Mouse (Mus musculus): ENCODE measurements at regions not wholly inside any gene's neighbourhood (a gene's known extent, or its start where the extent isn't known, plus 50 kb on each side); places are given as distances from the start of the nearest gene placed in this dataset.

DNA sequence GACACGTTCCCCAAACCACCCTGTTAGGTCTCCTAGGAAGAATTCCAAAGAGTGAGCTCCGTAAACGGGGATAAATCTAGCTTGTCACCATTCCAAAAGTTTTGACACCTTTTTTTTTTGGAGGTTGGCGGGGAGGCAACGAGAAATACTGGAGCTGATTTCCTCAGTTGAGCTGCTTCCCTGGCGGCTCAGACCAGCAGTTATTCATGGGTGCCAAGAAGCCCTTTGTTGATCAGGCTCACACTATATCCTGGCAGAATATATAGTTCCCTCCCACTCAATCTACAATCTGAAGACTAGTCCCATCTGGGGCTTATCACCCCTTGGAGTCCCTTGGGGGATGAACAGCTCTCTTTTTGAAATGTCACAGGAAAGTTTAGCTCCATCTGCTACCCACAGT lies 77.5 kb upstream of the Tiam2 start:
- no peak for DNase-seq (ENCODE audit: low spot score in 2 of 2)

DNA sequence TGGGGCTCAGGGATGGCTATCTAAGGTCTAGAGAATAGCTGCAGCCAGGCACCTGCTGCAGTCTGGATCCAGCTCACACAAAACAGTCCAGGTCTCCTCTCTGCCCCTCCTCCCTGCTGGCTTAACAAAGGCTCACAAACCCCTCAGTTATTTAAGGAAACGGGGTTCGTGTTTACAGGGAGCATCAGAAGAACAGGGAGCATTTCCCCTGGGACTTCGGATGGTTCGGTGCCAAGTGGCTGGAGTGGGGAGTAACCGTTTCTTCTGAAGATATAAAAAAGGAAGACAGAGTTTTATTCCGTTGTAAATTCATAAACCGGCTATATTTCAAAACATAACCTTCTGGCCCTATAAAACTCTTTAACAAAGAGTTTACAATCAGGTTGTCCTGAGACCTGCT lies 77.1 kb upstream of the Tiam2 start:
- peak in 1 of 2 experiments; percentile 7 for DNase-seq (ENCODE audit: low spot score in 2 of 2)

DNA sequence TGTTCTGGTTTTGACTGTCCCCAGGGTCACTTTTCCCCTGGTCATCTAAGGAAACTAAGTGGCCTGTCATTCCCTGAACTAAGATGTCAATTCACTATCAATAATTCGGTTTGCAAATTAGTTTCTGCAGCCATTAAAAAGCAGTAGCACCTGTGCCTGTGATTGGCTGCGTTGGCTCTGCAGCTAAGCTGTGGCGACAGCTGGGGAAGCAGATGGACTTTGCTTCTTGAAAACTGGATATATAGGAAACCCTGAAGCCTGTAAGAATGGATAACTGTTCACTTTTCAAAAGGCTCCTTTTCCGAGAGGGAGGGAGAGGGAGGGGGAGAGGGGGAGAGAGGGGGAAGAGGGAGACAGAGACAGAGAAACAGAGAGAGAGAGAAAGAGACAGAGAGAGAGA lies 75.2 kb upstream of the Tiam2 start:
- no peak for DNase-seq (ENCODE audit: low spot score in 2 of 2)

DNA sequence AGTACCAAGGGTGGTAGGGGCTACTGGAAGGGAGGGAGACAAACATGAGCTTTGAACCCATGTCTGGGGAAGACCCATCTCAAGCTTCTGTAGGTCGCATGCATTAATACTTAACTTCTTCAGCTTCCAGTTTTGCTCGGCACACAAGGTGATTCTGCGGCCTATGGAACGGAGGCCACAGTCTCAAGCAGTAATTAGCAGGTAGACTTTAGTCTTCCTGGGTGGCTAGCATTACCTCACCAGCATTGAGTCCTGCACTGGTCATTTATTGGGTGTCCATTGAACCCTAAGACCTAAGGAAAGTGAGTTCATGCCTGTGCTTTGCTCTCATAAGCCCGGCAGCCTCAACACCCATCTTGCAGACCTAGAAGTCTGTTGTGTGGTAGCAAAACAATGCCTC lies 74.4 kb upstream of the Tiam2 start:
- DNase-seq (ENCODE audit: low spot score in 2 of 2), result no peak

DNA sequence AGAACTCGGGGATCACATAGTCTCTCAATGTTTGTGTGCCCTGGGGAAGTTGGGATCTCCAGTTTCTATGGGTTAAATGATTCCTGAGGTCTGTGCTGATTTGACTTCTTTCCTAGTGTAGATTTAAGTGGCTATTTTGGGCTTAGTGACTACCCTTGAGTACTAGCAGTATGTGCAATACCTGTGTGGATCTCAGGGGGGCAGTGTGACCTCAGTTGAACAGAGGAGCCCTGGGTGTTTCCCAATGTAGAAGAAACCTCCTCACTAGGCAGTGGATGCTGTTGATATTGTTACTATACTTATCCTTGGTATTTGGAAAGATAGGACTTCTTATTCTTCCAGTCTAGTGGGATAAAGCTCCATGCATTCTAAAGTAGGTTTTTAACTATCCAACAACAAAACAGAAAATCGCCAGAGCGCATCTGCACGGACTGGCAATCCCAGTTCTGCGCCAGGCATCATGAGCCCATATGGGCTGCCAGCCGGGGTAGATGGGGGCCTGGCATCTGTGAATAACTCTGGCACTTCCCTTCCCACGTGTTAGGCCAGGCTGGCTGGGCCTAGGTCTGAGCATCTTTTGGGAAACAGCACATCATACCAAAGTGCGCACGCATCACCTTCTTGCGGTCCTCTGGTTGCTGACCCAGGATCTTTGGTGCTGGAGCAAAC lies 72.7 kb upstream of the Tiam2 start:
- DNase-seq (ENCODE audit: low spot score in 2 of 2), result peak in 1 of 2 experiments; percentile 27

DNA sequence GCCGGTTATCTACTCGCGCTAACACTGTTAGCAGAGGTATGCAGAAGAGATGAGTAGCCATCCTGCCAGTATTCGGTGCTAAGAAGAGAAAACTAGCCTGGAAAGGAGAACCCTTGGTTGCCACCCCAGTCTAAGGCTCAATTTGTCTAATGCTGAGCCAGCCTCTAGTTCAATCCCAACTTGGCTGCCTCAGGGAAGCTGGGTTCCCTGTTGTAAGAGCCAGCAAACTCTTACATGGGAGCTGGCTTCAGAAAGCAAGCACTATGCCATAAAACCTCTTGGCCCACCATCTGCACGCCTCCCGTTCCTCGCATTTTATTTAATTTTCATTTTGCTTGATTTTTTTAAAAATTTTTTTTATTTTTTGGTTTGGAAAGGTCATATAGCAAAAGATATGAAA lies 69.6 kb upstream of the Tiam2 start:
- DNase-seq (ENCODE audit: low spot score in 2 of 2), result no peak

DNA sequence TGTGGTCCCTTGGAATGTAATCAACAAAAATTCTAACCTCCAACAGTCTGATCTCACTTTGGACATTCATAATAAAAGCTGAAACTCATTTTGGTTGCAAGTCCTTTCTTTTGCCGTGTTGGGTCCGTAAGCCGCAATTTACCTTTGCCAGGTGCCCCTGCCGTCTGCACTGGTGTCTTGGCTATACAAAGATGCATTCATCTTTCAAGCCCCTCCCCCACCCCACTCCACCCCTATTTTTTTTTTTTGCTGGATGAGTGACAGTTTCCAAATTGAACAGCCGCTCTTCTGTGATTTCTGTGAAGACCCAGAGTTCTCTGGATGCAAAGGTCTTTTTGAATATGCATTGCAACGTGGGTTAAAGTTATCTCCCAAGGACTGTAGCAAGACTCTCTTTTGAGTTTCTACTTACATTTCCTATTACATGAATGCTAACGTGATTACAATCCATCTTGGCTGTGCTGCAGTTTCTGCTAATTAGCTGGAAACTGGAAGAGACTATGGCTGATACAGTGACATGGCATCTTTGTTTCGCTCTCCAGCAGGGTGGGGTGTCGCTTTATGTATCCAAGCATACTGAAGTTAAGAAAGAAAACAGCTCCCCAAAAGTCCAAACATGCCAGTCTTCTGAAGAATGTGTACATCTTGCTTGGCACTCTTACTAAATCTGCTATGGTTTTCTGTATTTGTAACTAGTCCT lies 67.4 kb upstream of the Tiam2 start:
- DNase-seq (ENCODE audit: low spot score in 2 of 2), result no peak

DNA sequence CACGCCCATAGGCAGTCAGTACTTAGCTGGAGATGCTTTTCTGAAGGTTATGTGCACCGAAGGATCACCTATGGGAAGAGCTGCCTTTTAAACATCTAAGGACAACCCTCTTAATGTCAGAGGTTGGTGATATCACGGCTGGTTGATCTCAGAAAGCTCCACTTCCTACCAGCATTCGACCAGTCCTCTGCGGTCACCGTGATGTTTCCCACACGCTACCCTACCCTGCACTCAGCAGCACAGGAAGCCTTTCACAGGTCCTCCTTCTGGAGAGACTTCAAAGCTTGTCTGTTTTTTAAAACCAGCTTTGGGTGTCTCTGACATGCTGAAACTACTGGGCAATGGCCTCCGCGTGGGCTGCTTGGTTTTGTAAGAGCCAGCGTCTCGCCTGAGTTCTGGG lies 65.6 kb upstream of the Tiam2 start:
- DNase-seq (ENCODE audit: low spot score in 2 of 2), result no peak

DNA sequence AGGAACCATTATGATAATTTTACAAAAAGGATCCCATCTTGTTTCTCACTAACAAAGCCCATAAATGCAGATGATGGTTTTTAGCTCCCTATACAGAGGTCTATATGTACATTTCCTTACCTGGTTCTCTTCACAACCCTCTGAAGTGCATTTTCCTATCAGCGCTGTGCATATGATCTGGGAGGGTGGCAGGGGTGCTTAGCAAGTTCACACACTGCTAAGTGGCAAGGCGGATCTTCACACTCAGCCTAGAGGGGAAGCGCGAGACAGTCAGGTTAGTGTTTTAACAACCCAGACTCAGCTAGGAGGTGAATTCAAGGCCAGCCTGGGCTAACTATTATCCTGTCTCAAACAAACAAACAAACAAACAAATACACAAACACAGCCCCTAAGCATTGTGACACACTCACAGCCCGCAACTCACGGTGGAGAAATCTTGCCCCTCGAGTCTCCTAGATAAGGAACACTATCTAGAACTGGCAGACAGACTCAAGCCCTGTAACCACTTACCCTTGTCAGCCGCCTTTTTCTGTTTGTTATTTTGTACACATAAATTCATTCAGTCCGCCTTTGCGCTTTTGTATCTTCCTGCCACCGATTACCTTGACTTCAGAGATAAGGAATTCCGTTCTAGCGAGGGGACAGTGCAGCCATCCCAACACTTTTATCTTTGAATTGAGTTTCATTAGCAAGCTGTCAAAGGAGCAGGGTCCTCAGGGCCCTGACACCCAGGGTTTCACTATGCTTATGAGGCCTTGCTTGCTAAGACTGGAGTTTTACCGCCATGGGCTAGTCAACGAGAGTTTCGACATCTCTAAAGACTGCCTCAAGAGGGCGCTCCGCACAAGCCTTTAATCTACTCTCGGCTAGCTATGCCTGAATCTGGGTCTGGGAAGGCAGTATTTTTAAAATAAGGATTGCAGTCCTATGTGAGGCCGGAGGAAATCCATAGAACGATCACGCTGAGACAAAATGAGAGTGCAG lies 53.0 kb upstream of the Tiam2 start:
- peak; percentile 69 to 82 for DNase-seq (ENCODE audit: low spot score in 2 of 2)

DNA sequence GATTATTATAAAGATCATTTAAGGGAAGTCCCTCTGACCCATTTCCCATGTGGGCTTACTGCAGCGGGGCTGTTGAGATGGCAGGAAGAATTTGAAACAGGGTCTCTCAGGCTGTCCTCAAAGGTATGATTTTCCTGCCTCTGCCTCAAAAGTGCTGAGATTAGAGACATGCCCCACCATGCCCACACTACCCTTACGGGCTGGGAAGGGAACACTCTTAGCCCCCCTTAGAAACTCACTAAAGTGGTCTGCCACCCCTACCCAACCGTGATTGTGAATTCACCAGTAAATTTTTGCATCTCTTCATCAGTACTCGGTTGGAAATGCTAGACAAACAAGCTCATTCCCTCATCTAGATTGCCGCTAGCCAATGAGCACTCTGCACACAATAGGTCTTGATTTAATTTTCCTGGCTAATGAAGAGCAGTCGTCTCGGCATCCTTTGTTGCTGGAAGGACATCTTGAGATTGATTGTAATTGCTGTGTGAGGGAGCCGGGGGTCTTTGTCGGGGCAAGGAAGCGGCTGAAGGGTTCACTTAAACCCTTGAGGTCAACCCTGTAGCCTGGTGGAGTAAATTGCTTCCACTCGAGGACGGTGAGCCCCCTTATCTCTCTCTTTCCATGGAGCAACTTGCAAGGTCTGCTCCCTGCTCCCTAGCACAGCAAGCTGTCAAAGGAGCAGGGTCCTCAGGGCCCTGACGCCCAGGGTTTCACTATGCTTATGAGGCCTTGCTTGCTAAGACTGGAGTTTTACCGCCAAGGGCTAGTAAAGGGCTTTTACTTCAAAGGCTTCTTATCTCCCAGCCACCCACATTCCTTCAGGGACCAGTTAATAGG lies 51.7 kb upstream of the Tiam2 start:
- no peak for DNase-seq (ENCODE audit: low spot score in 2 of 2)

All from urinary bladder, postnatal 36 days (tissue).